26 mouse cellular contexts compared by ENCODE assay signal in the genomic region with DNA sequence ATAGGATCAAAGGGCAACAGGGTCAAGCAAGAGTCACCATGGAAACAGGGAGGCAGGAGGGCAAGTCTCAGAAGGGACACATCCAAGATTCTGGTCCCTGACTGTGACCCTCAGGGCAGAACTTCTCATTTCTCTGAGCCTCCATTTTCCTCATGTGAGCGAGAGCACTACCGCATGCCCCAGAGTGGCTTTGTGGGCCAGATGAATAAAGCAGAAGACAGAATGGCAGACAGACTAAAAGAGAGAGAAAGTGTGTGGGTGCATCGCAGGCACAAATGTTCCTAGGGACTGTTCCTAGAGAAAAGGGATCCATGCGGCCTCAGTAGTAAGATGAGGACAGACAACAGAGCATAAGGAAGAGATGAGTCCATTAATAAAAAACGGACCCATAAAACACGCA.
"Had no signal": no experiment of that assay in that cellular context is flagged by ENCODE, and none has a peak within 500 bp of the region (broad histone marks: within the 10 kb centered on the region; RNA-seq: fewer than 3 reads in every experiment).

No protein-coding gene starts in this region.

- H3K36me3 ChIP-seq: heart, embryonic 10.5 days; heart, embryonic 12.5 days; hindbrain, embryonic 10.5 days; hindbrain, embryonic 12.5 days; intestine, embryonic 15.5 days; limb, embryonic 10.5 days; limb, embryonic 12.5 days had no signal

- H3K4me1 ChIP-seq: heart, embryonic 12.5 days; hindbrain, embryonic 10.5 days; hindbrain, embryonic 12.5 days; intestine, embryonic 15.5 days; limb, embryonic 10.5 days; limb, embryonic 12.5 days had no signal

- H3K27ac ChIP-seq: gastrocnemius, adult 2 months; heart, embryonic 10.5 days; hindbrain, embryonic 10.5 days; hindbrain, embryonic 12.5 days; hindbrain, embryonic 14.5 days; intestine, embryonic 15.5 days; layer of hippocampus, adult 2 months; left cerebral cortex, adult 2 months; limb, embryonic 10.5 days; limb, embryonic 12.5 days; liver, embryonic 13.5 days; liver, embryonic 15.5 days had no signal

- H3K9ac ChIP-seq: heart, embryonic 12.5 days; hindbrain, embryonic 12.5 days; hindbrain, embryonic 14.5 days; intestine, embryonic 15.5 days; limb, embryonic 12.5 days; liver, embryonic 13.5 days; liver, embryonic 15.5 days had no signal

- H3K27me3 ChIP-seq: hindbrain, embryonic 12.5 days; intestine, embryonic 15.5 days; limb, embryonic 12.5 days; liver, embryonic 13.5 days; liver, embryonic 15.5 days had no signal

- ATAC-seq: hindbrain, embryonic 16.5 days; inflammation-experienced regulatory T-cells, adult 6 months; intestine, embryonic 15.5 days; intestine, postnatal 0 days had no signal

- H3K4me2 ChIP-seq: heart, embryonic 12.5 days; hindbrain, embryonic 12.5 days; hindbrain, embryonic 14.5 days; intestine, embryonic 15.5 days; limb, embryonic 12.5 days; liver, embryonic 13.5 days; liver, embryonic 15.5 days had no signal

- H3K4me3 ChIP-seq: gastrocnemius, adult 2 months; heart, embryonic 10.5 days; heart, embryonic 12.5 days; hindbrain, embryonic 10.5 days; hindbrain, embryonic 12.5 days; intestine, embryonic 15.5 days; layer of hippocampus, adult 2 months; left cerebral cortex, adult 2 months; limb, embryonic 10.5 days; limb, embryonic 12.5 days; liver, embryonic 13.5 days; liver, embryonic 15.5 days had no signal

- H3K9me3 ChIP-seq: heart, embryonic 10.5 days; heart, embryonic 12.5 days; hindbrain, embryonic 10.5 days; hindbrain, embryonic 12.5 days; intestine, embryonic 15.5 days; limb, embryonic 10.5 days; limb, embryonic 12.5 days; liver, embryonic 13.5 days; liver, embryonic 15.5 days had no signal

- DNase-seq: gastrocnemius, adult 2 months; gastrocnemius, postnatal 14 days; gastrocnemius, postnatal 36 days; heart, postnatal 10 days; heart, postnatal 4 days; kidney, adult 18-20 months; kidney, adult 8-10 months; kidney, postnatal 10 days; kidney, postnatal 25 days; kidney, postnatal 4 days; liver; liver, embryonic 13.5 days had no signal
